Mouse (Mus musculus): ENCODE results near the gene Ggct. TPM values are rescaled to one million over a fixed set of nuclear protein-coding genes. Genes with fewer than 3 reads are reported as not detected.

Gene Ggct
- polyA plus RNA-seq (2012; fragmentation: generic; extraction: Trizol) = 4.2 TPM

- TF ChIP-seq TCF3 (IDR thresholded peaks at IDR 0.05; ENCODE audit: insufficient read length, low read depth) (no peak), USF1 (IDR thresholded peaks at IDR 0.05; ENCODE audit: low read depth) (no peak), SRF (IDR thresholded peaks at IDR 0.05; ENCODE audit: control insufficient read depth, insufficient read length, low read depth) (peak; percentile 65), MYOG (IDR thresholded peaks at IDR 0.05; ENCODE audit: control insufficient read depth in 1 of 3, insufficient read depth in 1 of 3, insufficient read length in 2 of 3, low read depth in 2 of 3) (peak in 1 of 3 experiments; percentile 16), POLR2A (IDR thresholded peaks at IDR 0.05; ENCODE audit: insufficient read length, low read depth) (peak; percentile 83), MYOD1 (IDR thresholded peaks at IDR 0.05; ENCODE audit: control insufficient read depth in 1 of 3, insufficient read length in 2 of 3, low read depth in 2 of 3) (peak in 1 of 3 experiments; percentile 37), CEBPB (IDR thresholded peaks at IDR 0.05; ENCODE audit: insufficient read depth, poor library complexity, severe bottlenecking) (no peak), POLR2AphosphoS2 (IDR thresholded peaks at IDR 0.05; ENCODE audit: insufficient read length, low read depth) (peak; percentile 65), REST (IDR thresholded peaks at IDR 0.05; ENCODE audit: insufficient read depth, insufficient read length) (no peak), TCF12 (IDR thresholded peaks at IDR 0.05; ENCODE audit: insufficient read depth, poor library complexity, severe bottlenecking) (no peak), E2F4 (IDR thresholded peaks at IDR 0.05; ENCODE audit: insufficient read depth) (no peak), MAX (IDR thresholded peaks at IDR 0.05; ENCODE audit: low read depth) (no peak)
- peak within 1 kb of the TSS; percentile 24 for H3K4me3 ChIP-seq
- no peaks in the 10 kb centered on the region for H3K27me3 ChIP-seq (ENCODE audit: control insufficient read depth, insufficient read depth, insufficient read length)
- no peaks in the 10 kb centered on the region for H3K79me2 ChIP-seq (ENCODE audit: control insufficient read depth, insufficient read depth)
- H3ac ChIP-seq (ENCODE audit: control insufficient read depth, insufficient read length) = no peak within 1 kb of the TSS
- H3K4me2 ChIP-seq (ENCODE audit: low read depth) = peak within 1 kb of the TSS; percentile 96
- H3K36me3 ChIP-seq (ENCODE audit: control insufficient read depth, insufficient read depth) = no peaks in the 10 kb centered on the region
Measured at GRCm38 (mm10) chr6:54992734-54993260, at the start of gene Ggct. TSS of gene Ggct (minus strand) at chr6:54992950.

DNA sequence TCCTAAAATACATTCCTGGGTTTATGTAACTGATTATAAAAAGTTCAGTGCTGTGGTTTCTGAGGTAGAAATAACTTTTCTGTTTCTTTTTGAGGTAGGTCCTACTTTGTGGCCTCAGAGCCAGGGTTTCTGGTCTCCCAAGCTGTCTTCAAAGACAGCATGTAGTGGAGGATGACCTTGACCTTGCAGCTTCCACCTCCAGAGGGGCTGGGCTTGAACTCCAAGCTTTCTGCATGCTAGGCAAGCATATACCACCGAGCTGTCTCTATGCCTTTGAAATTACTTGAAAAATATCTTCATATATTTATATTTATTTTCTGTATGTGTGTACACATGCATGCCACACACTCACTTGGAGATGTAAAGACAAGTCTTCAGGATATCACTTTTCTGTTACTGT, 47.3 kb upstream of the Ggct start:
- Histone ChIP-seq H3K79me2 (ENCODE audit: control insufficient read depth, insufficient read depth) (peaks cover 70% of the 10 kb centered on the region), H3ac (ENCODE audit: control insufficient read depth, insufficient read length) (no peak overlapping the region), H3K27me3 (ENCODE audit: control insufficient read depth, insufficient read depth, insufficient read length) (no peaks in the 10 kb centered on the region), H3K4me2 (ENCODE audit: low read depth) (peak overlapping the region; percentile 91), H3K4me3 (peak overlapping the region; percentile 87), H3K36me3 (ENCODE audit: control insufficient read depth, insufficient read depth) (peaks cover 15% of the 10 kb centered on the region)
- no peak for TF ChIP-seq MAX (IDR thresholded peaks at IDR 0.05; ENCODE audit: low read depth)
- no peak for TF ChIP-seq MYOD1 (IDR thresholded peaks at IDR 0.05; ENCODE audit: control insufficient read depth in 1 of 3, insufficient read length in 2 of 3, low read depth in 2 of 3)
- TF ChIP-seq TCF3 (IDR thresholded peaks at IDR 0.05; ENCODE audit: insufficient read length, low read depth) = no peak
- no peak for TF ChIP-seq TCF12 (IDR thresholded peaks at IDR 0.05; ENCODE audit: insufficient read depth, poor library complexity, severe bottlenecking)
- TF ChIP-seq MYOG (IDR thresholded peaks at IDR 0.05; ENCODE audit: control insufficient read depth in 1 of 3, insufficient read depth in 1 of 3, insufficient read length in 2 of 3, low read depth in 2 of 3) = no peak
- peak; percentile 22 for TF ChIP-seq POLR2AphosphoS2 (IDR thresholded peaks at IDR 0.05; ENCODE audit: insufficient read length, low read depth)
- no peak for TF ChIP-seq POLR2A (IDR thresholded peaks at IDR 0.05; ENCODE audit: insufficient read length, low read depth)

DNA sequence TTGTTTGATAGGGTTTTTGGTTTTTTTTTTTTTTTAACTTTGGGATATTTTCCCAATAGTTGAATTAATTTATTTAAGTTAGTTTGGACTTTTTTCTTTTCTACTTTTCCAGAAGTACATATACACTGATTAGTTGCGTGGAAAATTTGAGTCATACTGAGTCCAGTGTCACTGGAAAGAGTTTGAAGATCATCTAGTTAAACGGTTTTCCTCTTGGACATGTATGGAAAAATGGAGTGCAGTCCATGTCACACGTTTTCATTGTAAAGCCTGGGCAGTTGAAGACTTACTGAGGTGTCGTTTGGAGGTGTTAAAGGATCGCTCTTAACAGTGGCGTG, 46.7 kb upstream of the Ggct start:
- Histone ChIP-seq H3K27me3 (ENCODE audit: control insufficient read depth, insufficient read depth, insufficient read length) (no peaks in the 10 kb centered on the region), H3ac (ENCODE audit: control insufficient read depth, insufficient read length) (peak overlapping the region; percentile 96), H3K4me2 (ENCODE audit: low read depth) (peak overlapping the region; percentile 91), H3K4me3 (peak overlapping the region; percentile 87), H3K36me3 (ENCODE audit: control insufficient read depth, insufficient read depth) (peaks cover 15% of the 10 kb centered on the region), H3K79me2 (ENCODE audit: control insufficient read depth, insufficient read depth) (peaks cover 63% of the 10 kb centered on the region)
- TF ChIP-seq TCF12 (IDR thresholded peaks at IDR 0.05; ENCODE audit: insufficient read depth, poor library complexity, severe bottlenecking) (no peak), TCF3 (IDR thresholded peaks at IDR 0.05; ENCODE audit: insufficient read length, low read depth) (no peak), POLR2A (IDR thresholded peaks at IDR 0.05; ENCODE audit: insufficient read length, low read depth) (no peak), CEBPB (IDR thresholded peaks at IDR 0.05; ENCODE audit: insufficient read depth, poor library complexity, severe bottlenecking) (no peak), REST (IDR thresholded peaks at IDR 0.05; ENCODE audit: insufficient read depth, insufficient read length) (no peak), E2F4 (IDR thresholded peaks at IDR 0.05; ENCODE audit: insufficient read depth) (no peak), USF1 (IDR thresholded peaks at IDR 0.05; ENCODE audit: low read depth) (no peak), MYOD1 (IDR thresholded peaks at IDR 0.05; ENCODE audit: control insufficient read depth in 1 of 3, insufficient read length in 2 of 3, low read depth in 2 of 3) (no peak), SRF (IDR thresholded peaks at IDR 0.05; ENCODE audit: control insufficient read depth, insufficient read length, low read depth) (no peak), POLR2AphosphoS2 (IDR thresholded peaks at IDR 0.05; ENCODE audit: insufficient read length, low read depth) (no peak), MYOG (IDR thresholded peaks at IDR 0.05; ENCODE audit: control insufficient read depth in 1 of 3, insufficient read depth in 1 of 3, insufficient read length in 2 of 3, low read depth in 2 of 3) (no peak), MAX (IDR thresholded peaks at IDR 0.05; ENCODE audit: low read depth) (no peak)

DNA sequence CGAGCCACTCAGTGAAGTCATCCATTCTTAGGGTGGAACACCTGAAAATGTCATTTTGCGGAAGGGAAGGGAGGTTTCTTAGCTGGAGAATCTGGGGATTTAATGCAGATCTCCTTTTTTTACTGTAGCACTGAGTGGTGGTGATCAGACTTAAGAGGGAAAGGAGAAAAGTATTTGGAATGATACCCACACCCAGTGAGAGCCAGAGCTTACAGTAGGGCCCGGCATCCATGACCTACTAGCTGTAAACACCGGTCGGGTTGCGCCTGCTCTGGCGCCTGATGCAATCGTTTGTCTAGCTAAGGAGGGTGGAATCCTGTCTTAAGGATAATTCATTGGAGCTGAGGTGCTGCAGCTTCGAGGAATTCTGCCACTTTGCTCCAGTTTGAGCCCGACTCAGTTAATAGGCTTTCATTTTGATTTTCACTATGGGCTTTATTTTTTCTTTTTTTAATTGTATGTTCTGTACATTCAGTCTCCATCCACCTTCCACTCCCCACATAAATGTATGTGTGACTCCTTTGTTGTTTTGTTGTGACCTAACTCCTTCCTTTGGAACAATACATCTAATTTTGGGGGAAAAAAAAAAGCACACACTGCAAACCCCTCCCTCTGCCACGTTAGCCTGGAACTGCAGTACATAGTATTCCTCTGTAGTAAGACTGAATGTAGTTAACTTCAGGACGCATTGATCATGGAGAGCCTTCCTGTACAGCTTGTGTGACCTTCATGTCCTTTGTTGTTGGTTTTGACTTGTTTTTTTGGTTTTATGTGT, 46.1 kb upstream of the Ggct start:
- peak; percentile 84 for TF ChIP-seq POLR2AphosphoS2 (IDR thresholded peaks at IDR 0.05; ENCODE audit: insufficient read length, low read depth)
- no peak for TF ChIP-seq SRF (IDR thresholded peaks at IDR 0.05; ENCODE audit: control insufficient read depth, insufficient read length, low read depth)
- TF ChIP-seq POLR2A (IDR thresholded peaks at IDR 0.05; ENCODE audit: insufficient read length, low read depth) = peak; percentile 74
- TF ChIP-seq CEBPB (IDR thresholded peaks at IDR 0.05; ENCODE audit: insufficient read depth, poor library complexity, severe bottlenecking) = peak; percentile 86

More for the DNA sequence above, 46.1 kb upstream of the Ggct start:
- H3K79me2 ChIP-seq (ENCODE audit: control insufficient read depth, insufficient read depth) = peaks cover 58% of the 10 kb centered on the region
- no peaks in the 10 kb centered on the region for H3K27me3 ChIP-seq (ENCODE audit: control insufficient read depth, insufficient read depth, insufficient read length)
- peak overlapping the region; percentile 91 for H3K4me2 ChIP-seq (ENCODE audit: low read depth)
- H3K4me3 ChIP-seq = peak overlapping the region; percentile 87
- peaks cover 15% of the 10 kb centered on the region for H3K36me3 ChIP-seq (ENCODE audit: control insufficient read depth, insufficient read depth)
- H3ac ChIP-seq (ENCODE audit: control insufficient read depth, insufficient read length) = peak overlapping the region; percentile 96

All from myocyte (in vitro differentiated cells).